Mouse (Mus musculus): Measurements from ENCODE around the gene Defb36.

GRCm38 (mm10) chr2:152556655-152557054, 47.5 kb upstream of the Defb36 start:
- TF ChIP-seq CTCF (IDR thresholded peaks at IDR 0.05) (no peak), EP300 (IDR thresholded peaks at IDR 0.05) (no peak)

All from lung, postnatal 0 days (tissue).